Mouse (Mus musculus): ENCODE results near the gene Arfrp1. TPM values are rescaled to one million over a fixed set of nuclear protein-coding genes. Genes with fewer than 3 reads are reported as not detected.

Arfrp1 gene
- total RNA-seq (2014; rRNA removed): 10.1 and 14.2 TPM in 2 replicates
- polyA plus RNA-seq (2012; rRNA removed): 11.9 and 15.0 TPM in 2 replicates

- peak; percentile 55; the same call in 1 of the 2 replicates for TF ChIP-seq POLR2A (IDR thresholded peaks at IDR 0.05; ENCODE audit: extremely low read depth, insufficient read depth, low read length)
- no peak for TF ChIP-seq CTCF (IDR thresholded peaks at IDR 0.05; ENCODE audit: low read depth, low read length)
- Histone ChIP-seq H3K9ac (ENCODE audit: low read depth, low read length) (peak within 1 kb of the TSS; percentile 95), H3K4me1 (ENCODE audit: control insufficient read depth, insufficient read depth, low read length) (peaks cover 14% of the 10 kb centered on the region), H3K27me3 (ENCODE audit: control insufficient read depth, insufficient read depth, low read length) (no peaks in the 10 kb centered on the region), H3K27ac (replicated peaks; ENCODE audit: insufficient read depth, low read depth, low read length) (peak within 1 kb of the TSS; percentile 79), H3K36me3 (ENCODE audit: control insufficient read depth, insufficient read depth, low read length) (peaks cover 15% of the 10 kb centered on the region), H3K79me2 (ENCODE audit: control insufficient read depth, insufficient read depth, low read length) (peaks cover 11% of the 10 kb centered on the region; the same call in 1 of the 2 replicates), H3K4me3 (ENCODE audit: insufficient read depth, low read depth, low read length) (peak within 1 kb of the TSS; percentile 87)
- peak; percentile 78 for DNase-seq (ENCODE audit: extremely low read depth, low read depth, low spot score)
- WGBS: under 1% methylated on average over 71 of the region's 71 CpGs
Measured at GRCm38 (mm10) chr2:181364860-181365596, at the start of gene Arfrp1, which contains the start of gene Zgpat. Gene Arfrp1, minus strand, starts transcription at chr2:181365404. Gene Zgpat, plus strand, starts transcription at chr2:181364928.

GRCm38 (mm10) chr2:181413141-181413540 is 47.9 kb upstream of the Arfrp1 start:
- Histone ChIP-seq H3K27me3 (ENCODE audit: control insufficient read depth, insufficient read depth, low read length) (no peaks in the 10 kb centered on the region), H3K27ac (replicated peaks; ENCODE audit: insufficient read depth, low read depth, low read length) (peak overlapping the region; percentile 67), H3K9ac (ENCODE audit: low read depth, low read length) (no peak overlapping the region), H3K79me2 (ENCODE audit: control insufficient read depth, insufficient read depth, low read length) (0 out of 2 replicates have a peak, but pooled peaks cover 5% of the 10 kb centered on the region), H3K4me3 (ENCODE audit: insufficient read depth, low read depth, low read length) (no peak overlapping the region), H3K4me1 (ENCODE audit: control insufficient read depth, insufficient read depth, low read length) (peaks cover 8% of the 10 kb centered on the region; the same call in 1 of the 2 replicates), H3K36me3 (ENCODE audit: control insufficient read depth, insufficient read depth, low read length) (no peaks in the 10 kb centered on the region; the same call in 1 of the 2 replicates)
- TF ChIP-seq POLR2A (IDR thresholded peaks at IDR 0.05; ENCODE audit: extremely low read depth, insufficient read depth, low read length): no peak
- TF ChIP-seq CTCF (IDR thresholded peaks at IDR 0.05; ENCODE audit: low read depth, low read length): no peak
- WGBS: 70% methylated on average over 2 of the region's 2 CpGs
- no peak for DNase-seq (ENCODE audit: extremely low read depth, low read depth, low spot score)

GRCm38 (mm10) chr2:181410760-181411473 is 45.7 kb upstream of the Arfrp1 start:
- peaks cover 8% of the 10 kb centered on the region; the same call in 1 of the 2 replicates for H3K4me1 ChIP-seq (ENCODE audit: control insufficient read depth, insufficient read depth, low read length)
- 0 out of 2 replicates have a peak, but pooled peaks cover 5% of the 10 kb centered on the region for H3K79me2 ChIP-seq (ENCODE audit: control insufficient read depth, insufficient read depth, low read length)
- 52% methylated on average over 4 of the region's 4 CpGs for WGBS
- no peaks in the 10 kb centered on the region; the same call in 1 of the 2 replicates for H3K36me3 ChIP-seq (ENCODE audit: control insufficient read depth, insufficient read depth, low read length)
- peak; percentile 52 for DNase-seq (ENCODE audit: extremely low read depth, low read depth, low spot score)
- H3K9ac ChIP-seq (ENCODE audit: low read depth, low read length): no peak overlapping the region
- no peaks in the 10 kb centered on the region for H3K27me3 ChIP-seq (ENCODE audit: control insufficient read depth, insufficient read depth, low read length)
- peak; percentile 87 for TF ChIP-seq CTCF (IDR thresholded peaks at IDR 0.05; ENCODE audit: low read depth, low read length)
- TF ChIP-seq POLR2A (IDR thresholded peaks at IDR 0.05; ENCODE audit: extremely low read depth, insufficient read depth, low read length): no peak
- H3K27ac ChIP-seq (replicated peaks; ENCODE audit: insufficient read depth, low read depth, low read length): no peak overlapping the region
- no peak overlapping the region for H3K4me3 ChIP-seq (ENCODE audit: insufficient read depth, low read depth, low read length)

- no peaks in the 10 kb centered on the region for H3K27me3 ChIP-seq (ENCODE audit: control insufficient read depth, insufficient read depth, low read length)
- H3K9ac ChIP-seq (ENCODE audit: low read depth, low read length): no peak overlapping the region
- WGBS: 79% methylated on average over 7 of the region's 7 CpGs
- 0 out of 2 replicates have a peak, but pooled peaks cover 5% of the 10 kb centered on the region for H3K79me2 ChIP-seq (ENCODE audit: control insufficient read depth, insufficient read depth, low read length)
- DNase-seq (ENCODE audit: extremely low read depth, low read depth, low spot score): no peak
- peaks cover 5% of the 10 kb centered on the region; the same call in 1 of the 2 replicates for H3K4me1 ChIP-seq (ENCODE audit: control insufficient read depth, insufficient read depth, low read length)
- no peaks in the 10 kb centered on the region; the same call in 1 of the 2 replicates for H3K36me3 ChIP-seq (ENCODE audit: control insufficient read depth, insufficient read depth, low read length)
- TF ChIP-seq POLR2A (IDR thresholded peaks at IDR 0.05; ENCODE audit: extremely low read depth, insufficient read depth, low read length) (no peak), CTCF (IDR thresholded peaks at IDR 0.05; ENCODE audit: low read depth, low read length) (no peak)
- H3K4me3 ChIP-seq (ENCODE audit: insufficient read depth, low read depth, low read length): no peak overlapping the region
- no peak overlapping the region for H3K27ac ChIP-seq (replicated peaks; ENCODE audit: insufficient read depth, low read depth, low read length)
Measured at GRCm38 (mm10) chr2:181409643-181410042, 44.4 kb upstream of the Arfrp1 start.

GRCm38 (mm10) chr2:181403722-181404121 is 38.5 kb upstream of the Arfrp1 start:
- no peaks in the 10 kb centered on the region; the same call in 1 of the 2 replicates for H3K36me3 ChIP-seq (ENCODE audit: control insufficient read depth, insufficient read depth, low read length)
- DNase-seq (ENCODE audit: extremely low read depth, low read depth, low spot score): no peak
- 89% methylated on average over 3 of the region's 3 CpGs for WGBS
- H3K9ac ChIP-seq (ENCODE audit: low read depth, low read length): no peak overlapping the region
- TF ChIP-seq CTCF (IDR thresholded peaks at IDR 0.05; ENCODE audit: low read depth, low read length) (no peak), POLR2A (IDR thresholded peaks at IDR 0.05; ENCODE audit: extremely low read depth, insufficient read depth, low read length) (no peak)
- no peaks in the 10 kb centered on the region for H3K79me2 ChIP-seq (ENCODE audit: control insufficient read depth, insufficient read depth, low read length)
- no peaks in the 10 kb centered on the region for H3K4me1 ChIP-seq (ENCODE audit: control insufficient read depth, insufficient read depth, low read length)
- no peaks in the 10 kb centered on the region for H3K27me3 ChIP-seq (ENCODE audit: control insufficient read depth, insufficient read depth, low read length)
- H3K27ac ChIP-seq (replicated peaks; ENCODE audit: insufficient read depth, low read depth, low read length): no peak overlapping the region
- no peak overlapping the region for H3K4me3 ChIP-seq (ENCODE audit: insufficient read depth, low read depth, low read length)
